Mouse (Mus musculus) neural tube, embryonic 10.5 days (tissue): ENCODE measurements around the gene Shld1.

Source experiments
- DNase-seq: peaks from one replicate; pipeline ENCODE4 v3.0.0-alpha.2; 2017; ENCODE audit warnings: low spot score; ENCODE audit errors: extremely low spot score

Gene Shld1

DNA sequence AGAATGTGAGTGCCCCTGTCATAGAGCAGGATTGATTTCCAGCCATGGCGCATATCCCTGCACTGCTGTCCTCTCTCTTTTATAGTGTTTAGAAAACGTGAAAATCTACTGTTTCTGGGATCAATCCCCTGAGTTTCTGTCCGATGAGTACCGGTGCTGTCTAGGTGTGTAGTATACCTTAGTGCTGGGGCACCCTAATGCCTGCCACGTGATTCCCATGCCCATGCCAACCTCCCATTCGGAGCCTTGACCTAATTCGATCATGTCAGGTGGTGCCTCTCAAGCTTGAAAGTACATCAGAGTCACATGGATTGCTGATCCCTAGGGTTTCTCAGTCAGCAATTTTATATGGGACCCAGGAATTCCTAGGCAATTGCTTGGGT lies 107.5 kb downstream of the Shld1 start:
- no peak for DNase-seq
